Mouse (Mus musculus) stomach, postnatal 0 days (tissue): Measurements from ENCODE around the gene Med13l. TPM values are rescaled to one million over a fixed set of nuclear protein-coding genes. Genes with fewer than 3 reads are reported as not detected.

ENCODE experiments used
- ATAC-seq: fragments of 200-750 bp; cut with Nextera tagmentation; 2 replicates; pipeline ENCODE4 v1.8.0; 2017; ENCODE audit not compliant: low FRiP score, low TSS enrichment
- DNase-seq: peaks from one replicate; pipeline ENCODE4 v3.0.0-alpha.2; 2016; ENCODE audit warnings: low spot score
- H3K27ac ChIP-seq: fragments of 300-500 bp; sonication (generic); replicated peaks from 2 replicates; pipeline ENCODE4 v1.5.1; 2014; ENCODE audit warnings: mild to moderate bottlenecking, control low read depth
- H3K27me3 ChIP-seq: fragments of 300-500 bp; sonication (generic); 2 replicates; pipeline ENCODE4 v1.6.1; 2014; ENCODE audit warnings: low read length; ENCODE audit not compliant: control insufficient read depth, insufficient read depth
- H3K36me3 ChIP-seq: fragments of 300-500 bp; sonication (generic); 2 replicates; pipeline ENCODE4 v1.6.1; 2014; ENCODE audit warnings: low read length, mixed read lengths; ENCODE audit not compliant: control insufficient read depth, insufficient read depth
- H3K4me1 ChIP-seq: fragments of 300-500 bp; sonication (generic); replicated peaks from 2 replicates; pipeline ENCODE4 v1.6.1; 2014; ENCODE audit warnings: antibody characterized with exemption; ENCODE audit not compliant: control insufficient read depth, insufficient read depth
- H3K4me2 ChIP-seq: fragments of 300-500 bp; sonication (generic); replicated peaks from 2 replicates; pipeline ENCODE4 v1.6.1; 2014; ENCODE audit warnings: low read depth, mild to moderate bottlenecking, control low read depth, moderate library complexity
- H3K4me3 ChIP-seq: fragments of 300-500 bp; sonication (generic); 2 replicates; pipeline ENCODE4 v1.5.1; 2014; ENCODE audit warnings: low read depth, low read length, control low read depth
- H3K9ac ChIP-seq: fragments of 300-500 bp; sonication (generic); 2 replicates; pipeline ENCODE4 v1.6.1; 2014; ENCODE audit warnings: mild to moderate bottlenecking, low read length, control low read depth, mixed read lengths
- H3K9me3 ChIP-seq: fragments of 300-500 bp; sonication (generic); 2 replicates; pipeline ENCODE4 v1.6.1; 2016; ENCODE audit warnings: low read length; ENCODE audit not compliant: control insufficient read depth
- CTCF ChIP-seq: IDR thresholded peaks from 2 replicates; pipeline ENCODE4 v1.5.1; 2016; ENCODE audit warnings: antibody characterized with exemption, low read depth, mild to moderate bottlenecking, moderate library complexity
- EP300 ChIP-seq: optimal IDR thresholded peaks from 2 replicates; pipeline ENCODE3; 2016; ENCODE audit warnings: antibody characterized with exemption
- WGBS: fragments of 180-500 bp; shearing (Covaris S2); extraction: QIAGEN DNeasy Blood & Tissue Kit; methylation state at CpG from one replicate; pipeline ENCODE4 v1.1.7; 2014; 5-methylcytosine and 5-hydroxymethylcytosine counted together
- polyA plus RNA-seq: library from polyadenylated mRNA; unstranded; fragments of >200 nt; fragmentation: Nextera tagmentation; extraction: Ambion mirVana; gene quantifications from 2 replicates; pipeline ENCODE4 v1.2.1, GENCODE M21; 2015

The Med13l gene
- polyA plus RNA-seq, 1 experiment from 2014 or later: 5.4 TPM

DNA sequence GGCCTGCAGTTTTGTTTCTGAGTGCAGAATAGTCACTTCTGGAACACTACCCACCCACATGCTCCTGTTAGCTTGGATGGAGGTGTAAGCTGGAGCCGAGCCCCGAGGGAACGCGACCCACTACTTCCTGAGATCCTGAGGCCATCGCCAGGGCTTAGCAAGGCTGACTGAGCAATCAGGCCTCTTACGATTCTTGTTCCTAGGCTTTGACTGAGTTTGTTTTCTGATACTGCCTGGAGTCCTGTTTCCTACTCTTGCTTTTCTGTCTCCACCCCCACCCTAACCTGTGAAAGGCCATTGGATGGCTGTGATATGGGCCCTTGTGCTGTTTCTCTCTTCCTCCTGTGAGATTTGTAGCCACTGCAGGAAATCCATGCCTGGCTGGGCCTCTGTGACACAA is 3.1 kb downstream of the Med13l start:
- DNase-seq (peak; percentile 21), ATAC-seq (no peak)
- Histone ChIP-seq H3K4me1 (0 out of 2 replicates have a peak, but pooled peaks cover 2% of the 10 kb centered on the region), H3K9me3 (no peaks in the 10 kb centered on the region), H3K4me3 (no peak overlapping the region), H3K27me3 (no peaks in the 10 kb centered on the region), H3K36me3 (no peaks in the 10 kb centered on the region), H3K27ac (no peak overlapping the region), H3K4me2 (no peak overlapping the region), H3K9ac (no peak overlapping the region)
- WGBS: 49% methylated on average over 6 of the region's 6 CpGs
- TF ChIP-seq EP300 (no peak), CTCF (no peak)

DNA sequence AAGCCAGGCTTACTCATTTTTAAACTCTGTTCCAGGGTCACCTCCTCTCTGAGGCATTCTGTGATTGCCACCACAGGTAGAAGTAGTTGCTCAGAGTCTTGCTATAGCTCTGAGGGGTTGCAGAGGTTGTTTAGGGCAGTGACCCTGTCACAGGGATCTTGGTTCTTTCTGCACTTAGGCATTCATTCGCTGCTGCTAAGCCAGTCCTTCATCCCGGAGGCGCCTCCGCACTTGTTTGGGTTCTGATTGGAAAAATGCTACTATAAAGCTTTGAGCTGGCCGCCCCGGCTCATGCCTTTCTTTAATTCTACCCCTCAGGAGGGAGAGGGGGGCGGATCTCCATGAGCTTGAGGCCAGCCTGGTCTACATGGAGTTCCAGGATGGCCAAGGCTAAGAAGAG is 6.9 kb downstream of the Med13l start:
- H3K4me3 ChIP-seq: no peak overlapping the region
- DNase-seq (no peak), ATAC-seq (no peak)
- no peaks in the 10 kb centered on the region for H3K36me3 ChIP-seq
- WGBS: 78% methylated on average over 7 of the region's 7 CpGs
- H3K27ac ChIP-seq: no peak overlapping the region
- H3K9ac ChIP-seq: no peak overlapping the region
- H3K4me1 ChIP-seq: 0 out of 2 replicates have a peak, but pooled peaks cover 2% of the 10 kb centered on the region
- no peak overlapping the region for H3K4me2 ChIP-seq
- H3K9me3 ChIP-seq: no peaks in the 10 kb centered on the region
- H3K27me3 ChIP-seq: no peaks in the 10 kb centered on the region
- no peak for TF ChIP-seq CTCF
- no peak for TF ChIP-seq EP300

DNA sequence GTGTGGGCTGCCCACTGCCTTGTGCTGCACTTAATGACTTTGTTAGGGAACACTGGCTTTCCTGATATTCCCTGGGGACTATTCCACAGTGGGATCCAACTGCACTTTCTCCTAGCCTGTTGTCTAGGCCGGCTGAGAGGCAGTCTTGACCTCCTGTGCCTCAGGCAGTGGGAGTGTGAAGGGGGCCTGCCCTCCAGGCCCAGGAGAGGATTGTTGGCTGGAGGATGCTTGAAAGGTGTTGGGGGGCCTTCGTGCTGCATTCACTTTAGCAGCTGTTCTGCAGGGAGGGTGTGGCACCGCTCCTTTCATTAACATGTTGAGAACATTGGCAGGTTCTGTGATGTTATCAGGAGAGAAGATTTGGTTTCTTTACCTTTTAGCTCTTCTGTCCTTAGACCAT is 8.5 kb downstream of the Med13l start:
- Histone ChIP-seq H3K4me1 (0 out of 2 replicates have a peak, but pooled peaks cover 2% of the 10 kb centered on the region), H3K27me3 (no peaks in the 10 kb centered on the region), H3K9ac (no peak overlapping the region), H3K9me3 (no peaks in the 10 kb centered on the region), H3K36me3 (no peaks in the 10 kb centered on the region), H3K4me3 (no peak overlapping the region), H3K4me2 (no peak overlapping the region), H3K27ac (no peak overlapping the region)
- no peak for TF ChIP-seq EP300
- TF ChIP-seq CTCF: no peak
- no peak for DNase-seq
- no peak for ATAC-seq
- WGBS: 70% methylated on average over 3 of the region's 3 CpGs

DNA sequence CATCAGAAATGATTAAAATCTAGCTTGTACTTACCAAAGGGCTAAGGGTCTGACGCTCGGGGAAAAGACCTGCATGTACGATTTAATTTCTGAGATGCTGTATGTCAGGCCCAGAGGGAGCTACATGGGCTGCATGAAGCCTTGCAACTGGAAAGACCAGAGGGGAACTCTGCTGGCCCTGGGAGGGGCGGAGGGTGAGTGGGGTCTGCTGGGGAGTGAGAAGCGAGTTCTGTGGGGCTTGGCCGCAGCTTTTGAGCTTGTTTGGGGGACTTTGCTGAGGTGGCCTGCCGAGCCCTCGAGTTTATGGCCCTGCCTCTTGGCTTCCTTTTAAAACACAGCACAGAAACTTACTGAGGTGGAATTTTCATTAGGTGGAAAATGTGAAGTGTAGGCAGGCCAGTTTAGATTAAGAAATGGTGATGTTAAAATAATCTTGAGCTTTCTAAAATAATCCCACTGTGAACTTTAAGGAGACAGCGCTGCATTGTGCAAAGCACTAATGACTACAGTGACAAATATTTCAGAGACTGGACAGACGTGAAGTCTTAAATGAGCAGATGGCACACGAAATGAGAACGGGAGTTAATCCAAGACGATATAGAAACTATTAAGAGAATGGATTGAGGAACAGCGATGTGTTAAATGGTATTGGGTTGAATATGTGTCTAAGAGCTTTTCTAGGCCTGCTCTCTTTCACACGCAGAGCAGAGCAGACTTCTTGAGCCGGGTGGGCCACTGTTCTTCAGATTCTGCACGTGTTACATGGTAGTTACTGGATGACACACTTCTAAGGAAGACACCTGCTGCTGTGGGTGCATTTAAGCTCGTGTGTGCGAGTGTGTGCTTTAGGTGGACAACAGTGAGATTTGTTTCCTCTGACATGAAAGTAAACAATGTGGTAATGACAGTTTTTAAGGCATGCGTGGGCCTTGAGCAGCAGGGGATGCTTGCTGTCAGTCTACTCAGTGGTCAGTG is 9.4 kb downstream of the Med13l start:
- 62% methylated on average over 20 of the region's 20 CpGs for WGBS
- H3K4me3 ChIP-seq: no peak overlapping the region
- no peak overlapping the region for H3K9ac ChIP-seq
- no peak overlapping the region for H3K4me2 ChIP-seq
- DNase-seq (no peak), ATAC-seq (no peak)
- no peak overlapping the region for H3K27ac ChIP-seq
- H3K27me3 ChIP-seq: no peaks in the 10 kb centered on the region
- H3K4me1 ChIP-seq: 0 out of 2 replicates have a peak, but pooled peaks cover 2% of the 10 kb centered on the region
- H3K9me3 ChIP-seq: no peaks in the 10 kb centered on the region
- H3K36me3 ChIP-seq: no peaks in the 10 kb centered on the region
- no peak for TF ChIP-seq EP300

DNA sequence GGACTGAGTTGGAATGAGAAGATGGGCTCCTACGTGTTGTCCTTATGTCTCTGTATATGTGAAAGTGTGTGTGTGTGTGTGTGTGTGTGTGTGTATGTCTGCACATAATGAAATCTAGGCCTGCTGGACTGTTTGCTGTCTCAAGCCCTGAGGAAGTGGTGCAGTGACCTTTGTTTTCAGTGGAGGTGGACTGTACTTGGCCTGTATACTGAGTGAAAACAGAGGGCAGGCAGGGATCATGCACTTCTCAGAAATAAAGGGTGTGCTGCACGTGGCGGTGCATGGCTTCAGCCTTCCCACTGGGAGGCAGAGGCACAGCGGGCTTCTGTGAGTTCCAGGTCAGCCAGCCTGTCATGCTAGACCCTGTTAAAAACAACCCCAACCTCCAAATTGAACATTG is 11.0 kb downstream of the Med13l start:
- no peak overlapping the region for H3K4me3 ChIP-seq
- TF ChIP-seq CTCF (peak; percentile 31), EP300 (no peak)
- peak; percentile 64 for ATAC-seq
- no peak for DNase-seq
- no peak overlapping the region for H3K27ac ChIP-seq
- H3K9ac ChIP-seq: no peak overlapping the region
- no peak overlapping the region for H3K4me2 ChIP-seq
- no peaks in the 10 kb centered on the region for H3K27me3 ChIP-seq
- H3K9me3 ChIP-seq: no peaks in the 10 kb centered on the region
- H3K36me3 ChIP-seq: no peaks in the 10 kb centered on the region
- H3K4me1 ChIP-seq: peaks cover 2% of the 10 kb centered on the region; the same call in 1 of the 2 replicates
- WGBS: 60% methylated on average over 4 of the region's 4 CpGs

DNA sequence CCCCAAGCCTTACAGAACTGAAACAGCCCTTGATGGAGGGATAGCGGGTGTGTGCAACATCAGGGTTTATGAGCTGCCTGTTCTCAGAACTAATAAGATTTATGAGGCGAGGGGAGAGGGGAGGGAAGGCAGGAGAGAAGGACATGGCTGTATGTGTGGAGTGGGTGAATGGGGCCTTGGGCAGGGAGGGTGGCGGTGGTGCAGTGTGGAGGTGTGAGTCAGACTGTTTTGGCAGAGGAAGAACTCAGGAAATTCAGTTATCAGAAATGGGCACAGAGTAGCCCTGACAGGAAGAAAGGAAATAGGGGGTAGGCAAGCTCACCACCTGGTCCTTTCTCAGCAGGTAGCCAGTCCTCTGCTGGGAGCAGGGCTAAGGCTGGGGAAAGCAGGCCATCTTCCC is 13.8 kb downstream of the Med13l start:
- ATAC-seq: peak; percentile 53; the same call in 1 of the 2 replicates

More for the DNA sequence above, 13.8 kb downstream of the Med13l start:
- Histone ChIP-seq H3K4me1 (no peaks in the 10 kb centered on the region; the same call in 1 of the 2 replicates), H3K36me3 (no peaks in the 10 kb centered on the region), H3K4me3 (no peak overlapping the region), H3K27me3 (no peaks in the 10 kb centered on the region), H3K27ac (no peak overlapping the region), H3K9me3 (no peaks in the 10 kb centered on the region), H3K4me2 (no peak overlapping the region), H3K9ac (no peak overlapping the region; the same call in 1 of the 2 replicates)
- TF ChIP-seq EP300 (no peak), CTCF (no peak)
- WGBS: 57% methylated on average over 3 of the region's 3 CpGs
- DNase-seq: no peak
